ENCODE assay signal across 10 mouse cellular contexts in genomic region chr14:79549343-79549742, GRCm38 (mm10). TPM values are rescaled to one million over a fixed set of nuclear protein-coding genes. Genes with fewer than 3 reads are reported as not detected.
DNase-seq lines count a peak whose midpoint lies in the region; ATAC-seq lines count a peak whose summit lies in the region.
"Had no signal": no experiment of that assay in that cellular context is flagged by ENCODE, and none has a peak within 500 bp of the region (broad histone marks: within the 10 kb centered on the region; RNA-seq: fewer than 3 reads in every experiment).

No protein-coding gene starts in this region.

- peaks cover 10% of the 10 kb centered on the region for H3K4me1 ChIP-seq in heart, embryonic 13.5 days
- no peaks in the 10 kb centered on the region for H3K4me1 ChIP-seq in forebrain, embryonic 16.5 days (replicated peaks; ENCODE audit: control insufficient read depth, insufficient read depth, low read length)
- H3K4me1 ChIP-seq: embryonic facial prominence, embryonic 12.5 days had no signal

- ATAC-seq in heart, embryonic 13.5 days (ENCODE audit: extremely low read depth, insufficient number of reproducible peaks, low FRiP score, low TSS enrichment), result no peak
- no peak for ATAC-seq in forebrain, embryonic 16.5 days

- H3K27ac ChIP-seq in heart, embryonic 13.5 days (replicated peaks), result peak overlapping the region; percentile 45; the same call in 1 of the 2 replicates
- H3K27ac ChIP-seq in forebrain, embryonic 16.5 days (ENCODE audit: low read length), result no peak overlapping the region
- H3K27ac ChIP-seq: embryonic facial prominence, embryonic 12.5 days had no signal

- no peak overlapping the region for H3K9ac ChIP-seq in heart, embryonic 13.5 days
- H3K9ac ChIP-seq in forebrain, embryonic 16.5 days (replicated peaks; ENCODE audit: low read depth, low read length), result no peak overlapping the region
- H3K9ac ChIP-seq: embryonic facial prominence, embryonic 12.5 days had no signal

- H3K9me3 ChIP-seq in heart, embryonic 13.5 days, result no peaks in the 10 kb centered on the region; the same call in 1 of the 2 replicates
- H3K9me3 ChIP-seq in forebrain, embryonic 16.5 days (ENCODE audit: control insufficient read depth, low read length), result no peaks in the 10 kb centered on the region; the same call in 1 of the 2 replicates
- H3K9me3 ChIP-seq: embryonic facial prominence, embryonic 12.5 days had no signal

- H3K4me2 ChIP-seq in heart, embryonic 13.5 days, result no peak overlapping the region
- H3K4me2 ChIP-seq in forebrain, embryonic 16.5 days (ENCODE audit: low read length), result no peak overlapping the region
- H3K4me2 ChIP-seq: embryonic facial prominence, embryonic 12.5 days had no signal

- 65% methylated on average over 7 of the region's 7 CpGs for WGBS in heart, embryonic 13.5 days
- WGBS in forebrain, embryonic 16.5 days, result 76% methylated on average over 7 of the region's 7 CpGs

- H3K36me3 ChIP-seq in heart, embryonic 13.5 days, result peaks cover 10% of the 10 kb centered on the region
- no peaks in the 10 kb centered on the region for H3K36me3 ChIP-seq in forebrain, embryonic 16.5 days (ENCODE audit: control insufficient read depth, insufficient read depth)
- H3K36me3 ChIP-seq: embryonic facial prominence, embryonic 12.5 days had no signal

- no peak overlapping the region for H3K4me3 ChIP-seq in heart, embryonic 13.5 days
- no peak overlapping the region for H3K4me3 ChIP-seq in forebrain, embryonic 16.5 days (replicated peaks; ENCODE audit: low read length)
- H3K4me3 ChIP-seq: embryonic facial prominence, embryonic 12.5 days; myocyte had no signal

- H3K27me3 ChIP-seq in heart, embryonic 13.5 days (replicated peaks), result no peaks in the 10 kb centered on the region
- H3K27me3 ChIP-seq in forebrain, embryonic 16.5 days (replicated peaks; ENCODE audit: control insufficient read depth, insufficient read depth, low read length), result no peaks in the 10 kb centered on the region
- H3K27me3 ChIP-seq: embryonic facial prominence, embryonic 12.5 days had no signal

- peak; percentile 59 for DNase-seq in adrenal gland, adult 2 months
- DNase-seq in adrenal gland, postnatal 25 days, result no peak
- DNase-seq in 3T3-L1 (ENCODE audit: low read depth, low spot score), result peak; percentile 75
- DNase-seq in lung, adult 18-20 months, result peak; percentile 72 to 80
- DNase-seq in retina, embryonic 14.5 days (ENCODE audit: low spot score), result no peak
- DNase-seq in right cerebral cortex, postnatal 4 days, result no peak

RNA-seq across cellular contexts. Expression of gene Sugt1, which starts 38.1 kb away (rescaled TPM):
- 100 to 1,000 TPM; 106 to 130 TPM for total RNA-seq in adrenal gland, adult 2 months (2021)
- 3.6 and 4.3 TPM in 2 replicates for polyA plus RNA-seq in adrenal gland, adult 2 months (2012; rRNA removed)
- 156 and 173 TPM in 2 replicates for total RNA-seq in adrenal gland, postnatal 25 days (2021)
- 95.3 and 108 TPM in 2 replicates for polyA plus RNA-seq in heart, embryonic 13.5 days (2015; fragmentation: Nextera tagmentation; extraction: Ambion mirVana)
- polyA plus RNA-seq in forebrain, embryonic 16.5 days (2015; fragmentation: Nextera tagmentation; extraction: Ambion mirVana), result 107 and 112 TPM in 2 replicates

Comparison
In these comparisons a context has a peak if more than half of its experiments do, and no peak if none do; other contexts are left out.
1. DNase-seq: peak in adrenal gland, adult 2 months (single experiment), 3T3-L1 (single experiment) and lung, adult 18-20 months (2 of 2); none in adrenal gland, postnatal 25 days (single experiment), retina, embryonic 14.5 days (single experiment) and right cerebral cortex, postnatal 4 days (single experiment).
2. RNA of gene Sugt1, which starts 38.1 kb away (polyA plus RNA-seq): 107 to 112 TPM in forebrain, embryonic 16.5 days and 95.3 to 108 TPM in heart, embryonic 13.5 days; 3.6 to 4.3 TPM in adrenal gland, adult 2 months; every median in the first group is over 10 times any median in the second.